Mouse (Mus musculus) cortical plate, adult 2 months (tissue): Measurements from ENCODE around the gene Dmrt1. TPM values are rescaled to one million over a fixed set of nuclear protein-coding genes. Genes with fewer than 3 reads are reported as not detected.

Experiments used
- H3K27ac ChIP-seq: fragments of 200-500 bp; 2 replicates; pipeline ENCODE4 v1.5.1; 2012; ENCODE audit warnings: low read length, control low read depth, inconsistent platforms; ENCODE audit not compliant: insufficient read depth
- H3K4me1 ChIP-seq: fragments of 200-500 bp; 2 replicates; pipeline ENCODE4 v1.6.1; 2011; ENCODE audit warnings: low read length; ENCODE audit not compliant: control insufficient read depth, insufficient read depth
- H3K4me3 ChIP-seq: fragments of 200-500 bp; 2 replicates; pipeline ENCODE4 v1.5.1; 2011; ENCODE audit warnings: mild to moderate bottlenecking, low read length, control low read depth; ENCODE audit not compliant: insufficient read depth
- CTCF ChIP-seq: fragments of 200-500 bp; IDR thresholded peaks from 2 replicates; pipeline ENCODE4 v1.5.1; 2011; ENCODE audit warnings: mild to moderate bottlenecking, control low read depth, low read length; ENCODE audit not compliant: insufficient read depth; ENCODE audit errors: extremely low read depth
- POLR2A ChIP-seq: fragments of 200-500 bp; IDR thresholded peaks from 2 replicates; pipeline ENCODE4 v1.6.1; 2011; ENCODE audit warnings: mild to moderate bottlenecking, low read length, control low read depth; ENCODE audit not compliant: insufficient read depth; ENCODE audit errors: extremely low read depth
- polyA plus RNA-seq: library from polyadenylated mRNA; depleted of rRNA; stranded (reverse); fragments of >200 nt; gene quantifications from 2 replicates; pipeline ENCODE4 v1.2.3, GENCODE M21; 2012

Gene Dmrt1
- polyA plus RNA-seq, 1 experiment: not detected

DNA sequence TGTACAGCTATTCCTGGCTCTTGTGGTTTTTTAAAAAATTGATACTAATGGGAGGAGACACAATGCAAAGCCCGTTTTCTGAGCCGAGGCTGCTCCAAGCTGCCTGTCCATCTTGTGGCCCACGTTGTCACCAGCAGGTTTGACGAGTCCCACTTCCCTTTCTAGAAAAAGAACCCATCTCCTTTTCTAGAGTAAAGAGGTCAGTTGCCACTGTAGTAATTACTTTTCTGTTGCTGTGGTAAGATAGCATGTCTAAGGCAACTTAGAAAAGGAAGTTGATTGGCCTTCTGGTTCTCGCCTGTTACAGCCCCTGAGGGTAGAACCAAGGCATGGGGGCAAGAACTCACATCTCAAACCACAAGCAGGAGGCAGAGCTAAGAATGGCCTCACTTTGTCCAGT is 45.6 kb downstream of the Dmrt1 start:
- H3K4me3 ChIP-seq: no peak overlapping the region
- TF ChIP-seq CTCF (no peak), POLR2A (no peak)
- no peak overlapping the region for H3K27ac ChIP-seq
- H3K4me1 ChIP-seq: no peaks in the 10 kb centered on the region

- H3K27ac ChIP-seq: no peak overlapping the region
- no peak overlapping the region for H3K4me3 ChIP-seq
- no peak for TF ChIP-seq CTCF
- no peak for TF ChIP-seq POLR2A
- no peaks in the 10 kb centered on the region for H3K4me1 ChIP-seq
These were observed 59.0 kb downstream of the Dmrt1 start for GRCm38 (mm10) chr19:25564430-25564829.

DNA sequence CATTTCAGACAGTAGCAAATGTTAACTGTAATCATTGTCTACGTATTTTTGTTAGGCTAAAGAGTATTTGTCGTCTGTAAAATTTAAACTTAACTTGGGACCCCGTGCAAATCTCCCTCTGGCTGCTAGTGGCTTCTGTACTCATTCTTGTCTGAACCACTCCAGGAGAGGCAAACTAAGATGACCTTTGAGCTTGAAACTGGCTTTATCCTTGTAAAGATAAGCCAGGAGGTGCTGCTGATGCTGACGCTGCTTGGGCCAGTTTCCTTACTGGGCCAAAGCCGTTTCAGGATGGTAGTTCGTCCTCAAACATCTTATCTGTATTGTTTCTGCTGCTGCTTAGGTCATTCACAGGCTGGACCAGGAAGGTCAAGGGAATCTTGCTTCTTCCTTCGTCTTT is 64.4 kb downstream of the Dmrt1 start:
- TF ChIP-seq POLR2A: no peak
- TF ChIP-seq CTCF: no peak
- Histone ChIP-seq H3K4me3 (no peak overlapping the region), H3K4me1 (no peaks in the 10 kb centered on the region), H3K27ac (no peak overlapping the region)

DNA sequence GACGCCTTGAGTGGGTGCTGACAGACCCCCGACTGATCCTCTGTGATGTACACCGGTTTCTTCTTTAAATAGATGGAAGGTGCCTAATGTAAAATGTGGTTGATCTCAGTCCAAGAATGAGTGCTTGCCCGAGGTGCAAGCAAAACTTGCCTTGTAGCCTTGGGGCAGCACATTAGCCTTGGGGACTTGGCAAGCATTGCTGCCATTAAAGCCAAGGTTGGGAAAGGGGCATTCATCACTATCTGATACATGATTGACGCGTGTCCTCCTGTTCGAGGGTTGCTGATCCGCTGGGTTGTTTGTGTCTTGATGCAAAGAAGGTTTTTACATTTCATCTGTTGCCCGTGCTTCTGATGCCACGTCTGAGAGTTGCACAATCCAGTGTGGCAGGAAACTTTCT is 69.0 kb downstream of the Dmrt1 start:
- TF ChIP-seq POLR2A (no peak), CTCF (no peak)
- no peaks in the 10 kb centered on the region for H3K4me1 ChIP-seq

GRCm38 (mm10) chr19:25574981-25575814 is 69.8 kb downstream of the Dmrt1 start:
- Histone ChIP-seq H3K4me3 (no peak overlapping the region), H3K27ac (no peak overlapping the region), H3K4me1 (no peaks in the 10 kb centered on the region)
- no peak for TF ChIP-seq POLR2A
- no peak for TF ChIP-seq CTCF

More for the DNA sequence above, 69.0 kb downstream of the Dmrt1 start:
- Histone ChIP-seq H3K27ac (no peak overlapping the region), H3K4me3 (no peak overlapping the region)

- H3K27ac ChIP-seq: no peak overlapping the region
- H3K4me1 ChIP-seq: no peaks in the 10 kb centered on the region
- TF ChIP-seq POLR2A (no peak), CTCF (no peak)
- no peak overlapping the region for H3K4me3 ChIP-seq
These were observed 72.9 kb downstream of the Dmrt1 start for GRCm38 (mm10) chr19:25578358-25578757.

GRCm38 (mm10) chr19:25579440-25579839 is 74.0 kb downstream of the Dmrt1 start:
- Histone ChIP-seq H3K27ac (no peak overlapping the region), H3K4me3 (no peak overlapping the region), H3K4me1 (no peaks in the 10 kb centered on the region)
- TF ChIP-seq CTCF (no peak), POLR2A (no peak)

GRCm38 (mm10) chr19:25597717-25598232 is 92.4 kb downstream of the Dmrt1 start:
- Histone ChIP-seq H3K4me3 (no peak overlapping the region), H3K4me1 (no peaks in the 10 kb centered on the region), H3K27ac (no peak overlapping the region)
- no peak for TF ChIP-seq POLR2A
- TF ChIP-seq CTCF: no peak

DNA sequence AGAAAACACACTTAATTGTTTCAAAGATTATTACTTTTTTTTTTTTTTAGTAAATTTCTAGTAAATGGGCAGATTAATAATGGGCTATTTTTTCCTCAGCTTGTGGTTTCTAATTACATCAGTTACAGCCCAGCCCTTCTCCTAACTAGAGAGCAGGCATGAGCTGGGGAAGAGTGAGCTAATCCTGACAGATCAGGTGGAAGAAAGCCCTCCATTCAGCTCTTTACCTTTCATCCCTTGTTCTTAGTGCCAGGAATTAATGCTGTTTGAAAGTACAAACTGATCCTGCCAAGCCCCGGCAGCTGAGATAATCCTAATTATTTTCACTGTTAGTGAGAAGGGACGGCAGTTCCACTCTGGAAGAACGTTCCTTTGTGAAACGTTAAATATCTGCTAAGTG is 93.2 kb downstream of the Dmrt1 start:
- Histone ChIP-seq H3K4me1 (no peaks in the 10 kb centered on the region), H3K4me3 (no peak overlapping the region), H3K27ac (no peak overlapping the region)
- TF ChIP-seq CTCF: no peak

DNA sequence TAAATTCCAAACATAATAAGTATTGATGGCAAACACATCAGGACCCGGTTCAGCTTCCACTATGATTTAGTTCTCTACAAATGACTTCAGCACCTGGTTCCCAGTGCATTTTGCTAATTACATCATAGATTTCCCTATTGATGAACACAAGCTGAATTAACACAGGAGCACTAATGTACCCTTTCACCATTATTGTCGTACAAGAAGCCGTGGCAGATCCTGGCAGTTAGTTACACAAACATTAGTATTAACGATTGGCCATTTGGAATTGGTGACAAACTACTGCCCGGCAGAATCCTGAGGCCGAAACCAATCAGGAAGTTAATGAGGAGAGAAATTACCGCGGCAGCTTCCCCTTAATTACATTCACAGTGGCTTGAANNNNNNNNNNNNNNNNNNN is 96.5 kb downstream of the Dmrt1 start:
- TF ChIP-seq POLR2A (no peak), CTCF (no peak)
- no peak overlapping the region for H3K27ac ChIP-seq
- H3K4me3 ChIP-seq: no peak overlapping the region

More for the DNA sequence above, 96.5 kb downstream of the Dmrt1 start:
- H3K4me1 ChIP-seq: no peaks in the 10 kb centered on the region
